Mouse (Mus musculus) thymus, postnatal 10 days (tissue): ENCODE measurements around the gene Cyb561a3.
"Not testable (repeated sequence)": the region's sequence is repeated elsewhere in the genome, so short reads cannot be mapped to it uniquely, and the experiment has no call there.

Source experiments
- DNase-seq, 2 experiments: peaks; one replicate each; pipeline ENCODE4 v3.0.0; 2021; ENCODE audit warnings: low spot score in 2 of 2

The Cyb561a3 gene

GRCm38 (mm10) chr19:10576690-10577561 is at the start of gene Cyb561a3, which contains the start of gene Tmem138:
Cyb561a3 (plus strand) TSS chr19:10577172.
Tmem138 (minus strand) TSS chr19:10577362.
- DNase-seq: peak; percentile 88 to 92

- DNase-seq: no peak
These were observed 46.9 kb upstream of the Cyb561a3 start for GRCm38 (mm10) chr19:10530082-10530481.

GRCm38 (mm10) chr19:10539454-10539853 is 37.5 kb upstream of the Cyb561a3 start:
- no peak for DNase-seq

- DNase-seq: peak; percentile 75 to 85
These were observed 21.1 kb upstream of the Cyb561a3 start, which contains the start of gene Tmem216 for GRCm38 (mm10) chr19:10555624-10556510. Tmem216 (minus strand) TSS chr19:10556238.

GRCm38 (mm10) chr19:10557001-10557400 is 20.0 kb upstream of the Cyb561a3 start:
- DNase-seq: no peak

GRCm38 (mm10) chr19:10557430-10557829 is 19.5 kb upstream of the Cyb561a3 start:
- no peak for DNase-seq

- not testable (repeated sequence) for DNase-seq
These were observed 19.1 kb upstream of the Cyb561a3 start for GRCm38 (mm10) chr19:10557837-10558375.

GRCm38 (mm10) chr19:10560108-10560507 is 16.9 kb upstream of the Cyb561a3 start:
- no peak for DNase-seq

GRCm38 (mm10) chr19:10561558-10562314 is 15.2 kb upstream of the Cyb561a3 start:
- no peak for DNase-seq

- no peak for DNase-seq
These were observed 14.6 kb upstream of the Cyb561a3 start for GRCm38 (mm10) chr19:10562351-10562750.

- DNase-seq: no peak
These were observed 12.7 kb upstream of the Cyb561a3 start for GRCm38 (mm10) chr19:10564278-10564677.

GRCm38 (mm10) chr19:10565217-10565616 is 11.8 kb upstream of the Cyb561a3 start:
- DNase-seq: no peak

- no peak for DNase-seq
These were observed 7.3 kb upstream of the Cyb561a3 start for GRCm38 (mm10) chr19:10569627-10570026.

- DNase-seq: no peak
These were observed 3.1 kb downstream of the Cyb561a3 start for GRCm38 (mm10) chr19:10580102-10580501.

GRCm38 (mm10) chr19:10580761-10581160 is 3.8 kb downstream of the Cyb561a3 start:
- no peak for DNase-seq

GRCm38 (mm10) chr19:10581984-10582383 is 5.0 kb downstream of the Cyb561a3 start:
- no peak for DNase-seq

- DNase-seq: no peak
These were observed 6.7 kb downstream of the Cyb561a3 start for GRCm38 (mm10) chr19:10583550-10584146.

- no peak for DNase-seq
These were observed 8.1 kb downstream of the Cyb561a3 start for GRCm38 (mm10) chr19:10585112-10585511.

- DNase-seq: no peak
These were observed 10.3 kb downstream of the Cyb561a3 start for GRCm38 (mm10) chr19:10587231-10587630.

GRCm38 (mm10) chr19:10589127-10589857 is 12.3 kb downstream of the Cyb561a3 start:
- DNase-seq: no peak
